Mouse (Mus musculus) liver, adult 2 months (tissue): ENCODE results near the gene Pgghg. TPM values are rescaled to one million over a fixed set of nuclear protein-coding genes. Genes with fewer than 3 reads are reported as not detected.

Experiments
- DNase-seq: peaks from one replicate; pipeline ENCODE4 v3.0.0-alpha.2; 2011; ENCODE audit warnings: low read depth, low spot score; ENCODE audit errors: extremely low read depth
- H3K27ac ChIP-seq: fragments of 200-500 bp; replicated peaks from 2 replicates; pipeline ENCODE4 v1.5.1; 2012; ENCODE audit warnings: low read depth, mild to moderate bottlenecking, control low read depth, inconsistent platforms, low read length; ENCODE audit not compliant: insufficient read depth
- H3K27me3 ChIP-seq: fragments of 200-500 bp; 2 replicates; pipeline ENCODE4 v1.6.1; 2012; ENCODE audit warnings: mild to moderate bottlenecking, moderate library complexity, low read length, inconsistent platforms; ENCODE audit not compliant: control insufficient read depth, insufficient read depth
- H3K36me3 ChIP-seq: fragments of 200-500 bp; 2 replicates; pipeline ENCODE4 v1.6.1; 2012; ENCODE audit warnings: low read length, inconsistent platforms; ENCODE audit not compliant: control insufficient read depth, insufficient read depth
- H3K4me1 ChIP-seq: fragments of 200-500 bp; 2 replicates; pipeline ENCODE4 v1.6.1; 2011; ENCODE audit warnings: low read length; ENCODE audit not compliant: control insufficient read depth, insufficient read depth
- H3K4me3 ChIP-seq: fragments of 200-500 bp; 2 replicates; pipeline ENCODE4 v1.5.1; 2011; ENCODE audit warnings: low read depth, mild to moderate bottlenecking, control low read depth, low read length, moderate library complexity; ENCODE audit not compliant: insufficient read depth
- H3K79me2 ChIP-seq: fragments of 200-500 bp; 2 replicates; pipeline ENCODE4 v1.6.1; 2012; ENCODE audit warnings: inconsistent platforms, mild to moderate bottlenecking, low read length, moderate library complexity; ENCODE audit not compliant: control insufficient read depth, insufficient read depth
- H3K9ac ChIP-seq: fragments of 200-500 bp; 2 replicates; pipeline ENCODE4 v1.6.1; 2012; ENCODE audit warnings: low read depth, mild to moderate bottlenecking, control low read depth, inconsistent platforms, low read length
- CTCF ChIP-seq: fragments of 200-500 bp; IDR thresholded peaks from 2 replicates; pipeline ENCODE4 v1.5.1; 2011; ENCODE audit warnings: low read depth, low read length, control low read depth
- POLR2A ChIP-seq: fragments of 200-500 bp; IDR thresholded peaks from 2 replicates; pipeline ENCODE4 v1.6.1; 2011; ENCODE audit warnings: low read length, control low read depth; ENCODE audit not compliant: insufficient read depth; ENCODE audit errors: extremely low read depth
- WGBS: fragments of 180-500 bp; shearing (Covaris S2); methylation state at CpG from one replicate; pipeline ENCODE4 v1.1.7; 2018; 5-methylcytosine and 5-hydroxymethylcytosine counted together
- polyA plus RNA-seq: library from polyadenylated mRNA; depleted of rRNA; stranded (reverse); fragments of >200 nt; gene quantifications from 2 replicates; pipeline ENCODE4 v1.2.3, GENCODE M21; 2012
- total RNA-seq: library from RNA; depleted of rRNA; stranded (reverse); fragments of >200 nt; gene quantifications from 2 replicates; pipeline ENCODE4 v1.2.3, GENCODE M21; 2014

The Pgghg gene
- total and polyA plus RNA-seq, 2 experiments, result 16.6 to 43.3 TPM

- peak overlapping the region; percentile 95 for H3K27ac ChIP-seq
- no peaks in the 10 kb centered on the region for H3K36me3 ChIP-seq
- TF ChIP-seq CTCF, result no peak
- TF ChIP-seq POLR2A, result no peak
- no peaks in the 10 kb centered on the region for H3K27me3 ChIP-seq
- peaks cover 11% of the 10 kb centered on the region for H3K4me1 ChIP-seq
- H3K9ac ChIP-seq, result peak overlapping the region; percentile 67
- peaks cover 17% of the 10 kb centered on the region for H3K79me2 ChIP-seq
- WGBS, result 40% methylated on average over 15 of the region's 15 CpGs
- H3K4me3 ChIP-seq, result peak overlapping the region; percentile 77
- no peak for DNase-seq
Observed at GRCm38 (mm10) chr7:140953800-140954732, 12.9 kb downstream of the Pgghg start.

GRCm38 (mm10) chr7:140954733-140955071, 13.5 kb downstream of the Pgghg start:
- Histone ChIP-seq H3K79me2 (peaks cover 17% of the 10 kb centered on the region), H3K4me1 (peaks cover 11% of the 10 kb centered on the region), H3K9ac (peak overlapping the region; percentile 88), H3K36me3 (no peaks in the 10 kb centered on the region), H3K27ac (peak overlapping the region; percentile 95), H3K4me3 (peak overlapping the region; percentile 77), H3K27me3 (no peaks in the 10 kb centered on the region)
- peak; percentile 58 for DNase-seq
- WGBS, result 2% methylated on average over 9 of the region's 9 CpGs
- TF ChIP-seq CTCF (no peak), POLR2A (no peak)

- Histone ChIP-seq H3K36me3 (no peaks in the 10 kb centered on the region), H3K27ac (peak overlapping the region; percentile 95), H3K4me1 (peaks cover 11% of the 10 kb centered on the region), H3K4me3 (peak overlapping the region; percentile 77), H3K79me2 (peaks cover 17% of the 10 kb centered on the region), H3K9ac (peak overlapping the region; percentile 88), H3K27me3 (no peaks in the 10 kb centered on the region)
- TF ChIP-seq CTCF, result no peak
- no peak for TF ChIP-seq POLR2A
- peak; percentile 50 for DNase-seq
- 3% methylated on average over 17 of the region's 17 CpGs for WGBS
Observed at GRCm38 (mm10) chr7:140955342-140955741, 14.2 kb downstream of the Pgghg start.

- WGBS, result under 1% methylated on average over 11 of the region's 11 CpGs
- Histone ChIP-seq H3K36me3 (no peaks in the 10 kb centered on the region), H3K79me2 (peaks cover 17% of the 10 kb centered on the region)
Observed at GRCm38 (mm10) chr7:140955758-140956555, 14.8 kb downstream of the Pgghg start, which contains the start of the genes Gm45717 and Ifitm2. Gm45717 (minus strand) TSS chr7:140955937. Ifitm2 (minus strand) TSS chr7:140955987.

GRCm38 (mm10) chr7:140956556-140956869, 15.3 kb downstream of the Pgghg start:
- Histone ChIP-seq H3K4me3 (no peak overlapping the region), H3K9ac (peak overlapping the region; percentile 7; the same call in 1 of the 2 replicates), H3K4me1 (peaks cover 7% of the 10 kb centered on the region), H3K27me3 (no peaks in the 10 kb centered on the region), H3K36me3 (no peaks in the 10 kb centered on the region), H3K27ac (peak overlapping the region; percentile 88), H3K79me2 (peaks cover 17% of the 10 kb centered on the region)
- 3% methylated on average over 6 of the region's 6 CpGs for WGBS
- no peak for TF ChIP-seq POLR2A
- TF ChIP-seq CTCF, result no peak
- DNase-seq, result no peak

More at GRCm38 (mm10) chr7:140955758-140956555, 14.8 kb downstream of the Pgghg start, which contains the start of the genes Gm45717 and Ifitm2:
- peaks cover 7% of the 10 kb centered on the region for H3K4me1 ChIP-seq
- peak; percentile 95 for DNase-seq
- H3K9ac ChIP-seq, result peak within 1 kb of the TSS; percentile 88
- H3K27me3 ChIP-seq, result no peaks in the 10 kb centered on the region
- H3K4me3 ChIP-seq, result peak within 1 kb of the TSS; percentile 77
- TF ChIP-seq CTCF, result no peak
- TF ChIP-seq POLR2A, result no peak
- H3K27ac ChIP-seq, result peak within 1 kb of the TSS; percentile 95
